Mouse (Mus musculus) intestine, embryonic 14.5 days (tissue): ENCODE measurements around the gene Hps6. TPM values are rescaled to one million over a fixed set of nuclear protein-coding genes. Genes with fewer than 3 reads are reported as not detected.

Experiments used
- ATAC-seq: fragments of 200-750 bp; cut with Nextera tagmentation; replicated peaks from 2 replicates; pipeline ENCODE4 v1.8.0; 2017; ENCODE audit warnings: low read depth, moderate number of reproducible peaks, moderate TSS enrichment, moderate library complexity; ENCODE audit not compliant: low FRiP score, low TSS enrichment
- DNase-seq: peaks from one replicate; pipeline ENCODE4 v3.0.0-alpha.2; 2018; ENCODE audit warnings: low spot score
- H3K27ac ChIP-seq: fragments of 300-500 bp; sonication (generic); 2 replicates; pipeline ENCODE4 v1.5.1; 2014; ENCODE audit warnings: low read depth, mild to moderate bottlenecking, control low read depth
- H3K27me3 ChIP-seq: fragments of 300-500 bp; sonication (generic); replicated peaks from 2 replicates; pipeline ENCODE4 v1.6.1; 2014; ENCODE audit warnings: low read length, control low read depth; ENCODE audit not compliant: control insufficient read depth, insufficient read depth
- H3K36me3 ChIP-seq: fragments of 300-500 bp; sonication (generic); 2 replicates; pipeline ENCODE4 v1.6.1; 2014; ENCODE audit warnings: low read length, control low read depth; ENCODE audit not compliant: control insufficient read depth, insufficient read depth
- H3K4me1 ChIP-seq: fragments of 300-500 bp; sonication (generic); replicated peaks from 2 replicates; pipeline ENCODE4 v1.6.1; 2014; ENCODE audit warnings: low read length, control low read depth, mixed read lengths; ENCODE audit not compliant: control insufficient read depth, insufficient read depth
- H3K4me2 ChIP-seq: fragments of 300-500 bp; sonication (generic); 2 replicates; pipeline ENCODE4 v1.6.1; 2014; ENCODE audit warnings: low read length
- H3K4me3 ChIP-seq: fragments of 300-500 bp; sonication (generic); 2 replicates; pipeline ENCODE4 v1.5.1; 2014; ENCODE audit warnings: low read depth, low read length, control low read depth, mixed read lengths
- H3K9ac ChIP-seq: fragments of 300-500 bp; sonication (generic); 2 replicates; pipeline ENCODE4 v1.6.1; 2014; ENCODE audit warnings: mild to moderate bottlenecking, low read length
- H3K9me3 ChIP-seq: fragments of 300-500 bp; sonication (generic); 2 replicates; pipeline ENCODE4 v1.6.1; 2016; ENCODE audit warnings: low read length, control low read depth; ENCODE audit not compliant: control insufficient read depth
- WGBS: fragments of 180-500 bp; shearing (Covaris S2); extraction: QIAGEN DNeasy Blood & Tissue Kit; methylation state at CpG from one replicate; pipeline ENCODE4 v1.1.7; 2014; 5-methylcytosine and 5-hydroxymethylcytosine counted together
- polyA plus RNA-seq: library from polyadenylated mRNA; unstranded; fragments of >200 nt; fragmentation: Nextera tagmentation; extraction: Ambion mirVana; gene quantifications from 2 replicates; pipeline ENCODE4 v1.2.1, GENCODE M21; 2014

The Hps6 gene
- polyA plus RNA-seq, 1 experiment from 2014 or later, result 5.2 TPM

DNA sequence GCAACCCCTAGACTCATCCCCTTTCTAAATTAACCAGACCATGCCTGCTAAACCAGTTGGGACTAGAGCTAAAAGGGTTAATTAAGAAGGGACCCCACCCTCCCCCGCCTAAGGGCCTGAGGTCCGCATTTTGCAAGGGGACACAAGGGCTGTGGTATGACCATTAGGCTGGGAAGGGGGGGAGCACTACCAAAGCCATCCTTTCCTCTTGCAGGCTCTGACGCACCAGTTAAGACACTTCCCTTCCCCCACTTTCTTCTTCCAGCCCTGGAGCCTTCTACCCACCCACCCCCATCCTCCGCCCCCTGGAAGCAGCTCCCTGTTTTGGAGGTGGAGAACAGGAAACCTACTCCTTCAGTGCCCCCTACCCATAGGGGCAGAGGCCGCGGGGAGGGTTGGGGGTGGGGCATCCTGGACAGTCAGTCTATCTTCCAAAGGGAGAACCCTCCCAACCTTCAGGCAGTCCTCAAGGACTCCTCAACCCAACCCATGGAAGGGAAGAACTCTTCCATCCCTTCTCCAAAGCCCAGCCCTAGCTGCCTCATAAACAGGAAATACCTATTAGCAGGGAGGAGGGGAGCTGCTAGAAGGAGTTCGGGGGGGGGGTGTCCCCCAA, 42.5 kb downstream of the Hps6 start:
- ATAC-seq, result peak; percentile 34
- Histone ChIP-seq H3K9ac (peak overlapping the region; percentile 93), H3K27ac (peak overlapping the region; percentile 93), H3K4me3 (peak overlapping the region; percentile 87), H3K4me1 (peaks cover 48% of the 10 kb centered on the region), H3K36me3 (no peaks in the 10 kb centered on the region), H3K27me3 (no peaks in the 10 kb centered on the region), H3K9me3 (no peaks in the 10 kb centered on the region), H3K4me2 (peak overlapping the region; percentile 100)
- WGBS, result 2% methylated on average over 5 of the region's 7 CpGs
- peak; percentile 84 for DNase-seq

DNA sequence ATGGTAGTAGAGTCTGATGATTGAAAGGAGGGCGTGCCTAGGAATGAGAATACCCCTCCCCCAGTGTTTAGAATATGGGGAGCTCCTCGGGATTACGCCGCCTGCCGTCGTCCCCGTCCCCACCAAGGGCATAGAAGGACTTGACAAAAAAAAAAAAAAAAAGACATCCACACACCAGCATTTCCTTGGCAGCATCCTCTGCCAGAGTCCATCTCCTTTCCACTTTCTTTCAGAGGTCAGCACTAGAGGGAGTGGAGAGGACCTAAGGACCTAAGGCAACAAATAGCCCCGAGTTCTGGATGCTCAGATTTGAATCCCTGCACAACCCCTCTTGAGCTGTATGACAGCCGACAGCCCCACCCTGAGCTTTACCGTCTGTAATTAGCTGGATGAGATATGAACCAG, 43.3 kb downstream of the Hps6 start:
- Histone ChIP-seq H3K9me3 (no peaks in the 10 kb centered on the region), H3K4me1 (peaks cover 40% of the 10 kb centered on the region), H3K36me3 (no peaks in the 10 kb centered on the region), H3K4me2 (peak overlapping the region; percentile 100), H3K9ac (no peak overlapping the region), H3K4me3 (no peak overlapping the region), H3K27me3 (no peaks in the 10 kb centered on the region), H3K27ac (peak overlapping the region; percentile 93)
- ATAC-seq (no peak), DNase-seq (no peak)
- WGBS, result 6% methylated on average over 10 of the region's 10 CpGs

GRCm38 (mm10) chr19:46047426-46047825, 44.1 kb downstream of the Hps6 start:
- H3K27ac ChIP-seq, result no peak overlapping the region
- H3K4me2 ChIP-seq, result no peak overlapping the region
- no peaks in the 10 kb centered on the region for H3K36me3 ChIP-seq
- no peaks in the 10 kb centered on the region for H3K27me3 ChIP-seq
- DNase-seq, result no peak
- no peak for ATAC-seq
- H3K4me1 ChIP-seq, result peaks cover 32% of the 10 kb centered on the region
- no peaks in the 10 kb centered on the region for H3K9me3 ChIP-seq
- WGBS, result 71% methylated on average over 2 of the region's 2 CpGs
- H3K9ac ChIP-seq, result no peak overlapping the region
- no peak overlapping the region for H3K4me3 ChIP-seq

- Histone ChIP-seq H3K4me3 (no peak overlapping the region), H3K27me3 (no peaks in the 10 kb centered on the region), H3K9ac (no peak overlapping the region), H3K27ac (no peak overlapping the region), H3K36me3 (no peaks in the 10 kb centered on the region), H3K9me3 (no peaks in the 10 kb centered on the region), H3K4me1 (peaks cover 15% of the 10 kb centered on the region), H3K4me2 (no peak overlapping the region)
- ATAC-seq (no peak), DNase-seq (no peak)
- WGBS, result 66% methylated on average over 4 of the region's 4 CpGs
These were observed 45.8 kb downstream of the Hps6 start for GRCm38 (mm10) chr19:46049129-46049528.

DNA sequence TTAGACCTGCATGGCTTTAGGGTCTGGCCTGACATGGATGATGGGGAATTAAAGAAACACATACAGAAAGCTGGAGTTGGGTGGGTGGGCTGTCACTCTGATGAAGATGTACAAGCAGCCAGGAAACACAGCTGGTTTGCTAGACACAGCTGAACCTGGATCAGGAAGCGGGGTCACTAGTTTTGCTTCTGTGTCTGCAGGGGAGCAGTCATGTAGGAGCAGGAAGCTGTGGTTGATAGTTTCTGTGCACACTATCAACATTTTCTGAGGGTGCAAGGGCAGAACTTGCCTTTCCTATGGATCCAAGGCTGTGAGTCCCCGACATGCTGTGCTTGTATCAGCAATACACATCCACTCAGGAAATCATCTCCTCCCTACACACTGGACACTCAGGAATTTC, 47.2 kb downstream of the Hps6 start:
- peaks cover 12% of the 10 kb centered on the region for H3K4me1 ChIP-seq
- no peaks in the 10 kb centered on the region for H3K27me3 ChIP-seq
- H3K9me3 ChIP-seq, result no peaks in the 10 kb centered on the region
- ATAC-seq (no peak), DNase-seq (no peak)
- H3K4me3 ChIP-seq, result no peak overlapping the region
- H3K27ac ChIP-seq, result no peak overlapping the region
- no peak overlapping the region for H3K4me2 ChIP-seq
- H3K9ac ChIP-seq, result no peak overlapping the region
- WGBS, result 73% methylated on average over 2 of the region's 2 CpGs
- H3K36me3 ChIP-seq, result no peaks in the 10 kb centered on the region

Other genes starting within 250 kb of the Hps6 start
- 55.0 and 58.9 TPM in 2 replicates for gene Mgea5, start 219.7 kb upstream of the Hps6 start, polyA plus RNA-seq
- gene Kcnip2, start 187.4 kb upstream of the Hps6 start, polyA plus RNA-seq, result 1.3 and 1.6 TPM in 2 replicates
- gene Armh3, start 5.0 kb upstream of the Hps6 start, polyA plus RNA-seq, result 15.0 and 16.6 TPM in 2 replicates
- 48.8 and 51.0 TPM in 2 replicates for gene Pprc1, start 41.4 kb downstream of the Hps6 start, polyA plus RNA-seq
- 65.6 and 74.6 TPM in 2 replicates for gene Ldb1, start 41.7 kb downstream of the Hps6 start, polyA plus RNA-seq
- gene Nolc1, start 72.4 kb downstream of the Hps6 start, polyA plus RNA-seq, result 109 and 110 TPM in 2 replicates
- not detected in 2 replicates for gene Elovl3, start 128.4 kb downstream of the Hps6 start, polyA plus RNA-seq
- not detected in 2 replicates for gene Pitx3, start 144.8 kb downstream of the Hps6 start, polyA plus RNA-seq
- gene Gbf1, start 149.0 kb downstream of the Hps6 start, polyA plus RNA-seq, result 41.6 and 42.7 TPM in 2 replicates